Mouse (Mus musculus): ENCODE measurements around the gene Rhoh. TPM values are rescaled to one million over a fixed set of nuclear protein-coding genes. Genes with fewer than 3 reads are reported as not detected.
A peak's percentile ranks its signal among the peaks of the same experiment; 100 is the strongest.

Rhoh gene
- polyA plus RNA-seq, 1 experiment from 2014 or later, result 0.50 TPM

GRCm38 (mm10) chr5:65831917-65832618 is 28.9 kb upstream of the Rhoh start:
- Histone ChIP-seq H3K27ac (no peak overlapping the region), H3K4me1 (replicated peaks; ENCODE audit: insufficient read depth, low read length) (no peaks in the 10 kb centered on the region), H3K36me3 (ENCODE audit: insufficient read depth, low read length) (0 out of 2 replicates have a peak, but pooled peaks cover 6% of the 10 kb centered on the region), H3K4me2 (ENCODE audit: low read length) (no peak overlapping the region), H3K9me3 (replicated peaks; ENCODE audit: low read length) (no peaks in the 10 kb centered on the region), H3K27me3 (ENCODE audit: insufficient read depth, low read length) (no peaks in the 10 kb centered on the region), H3K4me3 (replicated peaks; ENCODE audit: low read depth, low read length) (no peak overlapping the region), H3K9ac (ENCODE audit: low read depth, low read length) (no peak overlapping the region)
- DNase-seq (ENCODE audit: low spot score) (no peak), ATAC-seq (replicated peaks; ENCODE audit: low FRiP score, low read depth) (no peak)
- WGBS, result 91% methylated on average over 11 of the region's 11 CpGs
- no peak for TF ChIP-seq CTCF (IDR thresholded peaks at IDR 0.05; ENCODE audit: low read depth)

- H3K27ac ChIP-seq, result no peak overlapping the region
- no peak overlapping the region for H3K9ac ChIP-seq (ENCODE audit: low read depth, low read length)
- TF ChIP-seq CTCF (IDR thresholded peaks at IDR 0.05; ENCODE audit: low read depth), result no peak; the same call in 1 of the 2 replicates
- 81% methylated on average over 3 of the region's 3 CpGs for WGBS
- no peak overlapping the region for H3K4me3 ChIP-seq (replicated peaks; ENCODE audit: low read depth, low read length)
- no peaks in the 10 kb centered on the region for H3K27me3 ChIP-seq (ENCODE audit: insufficient read depth, low read length)
- no peak for ATAC-seq (replicated peaks; ENCODE audit: low FRiP score, low read depth)
- H3K4me2 ChIP-seq (ENCODE audit: low read length), result no peak overlapping the region
- 0 out of 2 replicates have a peak, but pooled peaks cover 4% of the 10 kb centered on the region for H3K36me3 ChIP-seq (ENCODE audit: insufficient read depth, low read length)
- no peak for DNase-seq (ENCODE audit: low spot score)
- H3K9me3 ChIP-seq (replicated peaks; ENCODE audit: low read length), result no peaks in the 10 kb centered on the region
- H3K4me1 ChIP-seq (replicated peaks; ENCODE audit: insufficient read depth, low read length), result no peaks in the 10 kb centered on the region
Measured at GRCm38 (mm10) chr5:65833092-65833491, 27.9 kb upstream of the Rhoh start.

GRCm38 (mm10) chr5:65833766-65834498 is 27.1 kb upstream of the Rhoh start:
- Histone ChIP-seq H3K9me3 (replicated peaks; ENCODE audit: low read length) (no peaks in the 10 kb centered on the region), H3K9ac (ENCODE audit: low read depth, low read length) (no peak overlapping the region), H3K4me2 (ENCODE audit: low read length) (no peak overlapping the region), H3K27me3 (ENCODE audit: insufficient read depth, low read length) (no peaks in the 10 kb centered on the region), H3K27ac (no peak overlapping the region), H3K4me1 (replicated peaks; ENCODE audit: insufficient read depth, low read length) (no peaks in the 10 kb centered on the region), H3K36me3 (ENCODE audit: insufficient read depth, low read length) (0 out of 2 replicates have a peak, but pooled peaks cover 4% of the 10 kb centered on the region), H3K4me3 (replicated peaks; ENCODE audit: low read depth, low read length) (no peak overlapping the region)
- ATAC-seq (replicated peaks; ENCODE audit: low FRiP score, low read depth) (no peak), DNase-seq (ENCODE audit: low spot score) (no peak)
- 91% methylated on average over 8 of the region's 8 CpGs for WGBS
- TF ChIP-seq CTCF (IDR thresholded peaks at IDR 0.05; ENCODE audit: low read depth), result no peak

- no peak overlapping the region for H3K9ac ChIP-seq (ENCODE audit: low read depth, low read length)
- WGBS, result 24% methylated on average over 6 of the region's 6 CpGs
- no peak for TF ChIP-seq CTCF (IDR thresholded peaks at IDR 0.05; ENCODE audit: low read depth)
Measured at GRCm38 (mm10) chr5:65838053-65838452, 23.0 kb upstream of the Rhoh start.

GRCm38 (mm10) chr5:65842947-65843346 is 18.1 kb upstream of the Rhoh start:
- 91% methylated on average over 7 of the region's 7 CpGs for WGBS
- H3K27ac ChIP-seq, result no peak overlapping the region
- no peak for ATAC-seq (replicated peaks; ENCODE audit: low FRiP score, low read depth)
- no peaks in the 10 kb centered on the region for H3K9me3 ChIP-seq (replicated peaks; ENCODE audit: low read length)
- H3K36me3 ChIP-seq (ENCODE audit: insufficient read depth, low read length), result no peaks in the 10 kb centered on the region
- no peak overlapping the region for H3K4me2 ChIP-seq (ENCODE audit: low read length)
- no peaks in the 10 kb centered on the region for H3K4me1 ChIP-seq (replicated peaks; ENCODE audit: insufficient read depth, low read length)
- H3K4me3 ChIP-seq (replicated peaks; ENCODE audit: low read depth, low read length), result no peak overlapping the region
- DNase-seq (ENCODE audit: low spot score), result no peak
- H3K9ac ChIP-seq (ENCODE audit: low read depth, low read length), result no peak overlapping the region
- TF ChIP-seq CTCF (IDR thresholded peaks at IDR 0.05; ENCODE audit: low read depth), result no peak
- no peaks in the 10 kb centered on the region for H3K27me3 ChIP-seq (ENCODE audit: insufficient read depth, low read length)

More at GRCm38 (mm10) chr5:65838053-65838452, 23.0 kb upstream of the Rhoh start:
- Histone ChIP-seq H3K36me3 (ENCODE audit: insufficient read depth, low read length) (no peaks in the 10 kb centered on the region), H3K4me2 (ENCODE audit: low read length) (no peak overlapping the region), H3K27ac (no peak overlapping the region), H3K27me3 (ENCODE audit: insufficient read depth, low read length) (no peaks in the 10 kb centered on the region), H3K4me1 (replicated peaks; ENCODE audit: insufficient read depth, low read length) (no peaks in the 10 kb centered on the region), H3K4me3 (replicated peaks; ENCODE audit: low read depth, low read length) (no peak overlapping the region), H3K9me3 (replicated peaks; ENCODE audit: low read length) (no peaks in the 10 kb centered on the region)
- ATAC-seq (replicated peaks; ENCODE audit: low FRiP score, low read depth), result peak; percentile 73
- peak; percentile 85 for DNase-seq (ENCODE audit: low spot score)

- Histone ChIP-seq H3K9me3 (replicated peaks; ENCODE audit: low read length) (no peaks in the 10 kb centered on the region), H3K27ac (no peak overlapping the region), H3K4me3 (replicated peaks; ENCODE audit: low read depth, low read length) (no peak overlapping the region), H3K36me3 (ENCODE audit: insufficient read depth, low read length) (no peaks in the 10 kb centered on the region), H3K4me1 (replicated peaks; ENCODE audit: insufficient read depth, low read length) (no peaks in the 10 kb centered on the region), H3K9ac (ENCODE audit: low read depth, low read length) (no peak overlapping the region), H3K4me2 (ENCODE audit: low read length) (no peak overlapping the region), H3K27me3 (ENCODE audit: insufficient read depth, low read length) (no peaks in the 10 kb centered on the region)
- DNase-seq (ENCODE audit: low spot score) (no peak), ATAC-seq (replicated peaks; ENCODE audit: low FRiP score, low read depth) (no peak)
- 80% methylated on average over 8 of the region's 8 CpGs for WGBS
- TF ChIP-seq CTCF (IDR thresholded peaks at IDR 0.05; ENCODE audit: low read depth), result no peak
Measured at GRCm38 (mm10) chr5:65846534-65846933, 14.5 kb upstream of the Rhoh start.
